Mouse (Mus musculus) embryonic fibroblast, embryonic 13.5 days (primary cell): ENCODE measurements around the gene Pacsin1. TPM values are rescaled to one million over a fixed set of nuclear protein-coding genes. Genes with fewer than 3 reads are reported as not detected.

Source experiments
- H3K27ac ChIP-seq: 2 replicates; pipeline ENCODE4 v1.5.1; 2012; ENCODE audit warnings: low read length, control low read depth, inconsistent platforms; ENCODE audit not compliant: insufficient read depth
- H3K4me1 ChIP-seq: 2 replicates; pipeline ENCODE4 v1.6.1; 2011; ENCODE audit warnings: low read length; ENCODE audit not compliant: control insufficient read depth, insufficient read depth
- H3K4me3 ChIP-seq: 2 replicates; pipeline ENCODE4 v1.5.1; 2011; ENCODE audit warnings: mild to moderate bottlenecking, control low read depth, low read length; ENCODE audit not compliant: insufficient read depth
- CTCF ChIP-seq: IDR thresholded peaks from 2 replicates; pipeline ENCODE4 v1.5.1; 2011; ENCODE audit warnings: mild to moderate bottlenecking, control low read depth, low read length, moderate library complexity, borderline replicate concordance; ENCODE audit not compliant: insufficient read depth
- POLR2A ChIP-seq: IDR thresholded peaks from 2 replicates; pipeline ENCODE4 v1.6.1; 2011; ENCODE audit warnings: low read depth, mild to moderate bottlenecking, control low read depth, low read length, moderate library complexity
- polyA plus RNA-seq: library from polyadenylated mRNA; stranded (reverse); fragments of >200 nt; gene quantifications from 2 replicates; pipeline ENCODE4 v1.2.4, GENCODE M21; 2011; ENCODE audit warnings: low read depth; ENCODE audit not compliant: missing spikeins, insufficient read length

The Pacsin1 gene
- polyA plus RNA-seq, 1 experiment, result not detected

DNA sequence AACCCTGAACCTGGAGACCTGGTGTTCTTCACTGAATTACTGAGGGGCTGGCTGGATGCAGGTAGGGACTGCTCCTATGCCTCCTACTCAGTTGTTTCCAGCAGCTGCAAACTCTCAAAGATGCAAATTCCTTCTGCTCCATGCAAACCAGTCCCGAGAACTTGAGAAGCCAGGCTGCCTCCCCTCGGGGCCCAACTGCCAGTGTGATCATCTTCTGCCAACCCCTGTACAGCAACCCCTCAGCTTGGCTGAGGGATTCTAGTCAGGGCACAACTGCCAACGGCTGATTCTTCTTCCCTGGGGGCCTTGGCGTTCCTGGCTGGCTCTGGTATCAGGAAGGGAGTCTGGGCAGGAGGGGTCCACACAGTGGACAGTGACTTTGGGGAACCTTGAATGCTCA is 91.1 kb downstream of the Pacsin1 start:
- Histone ChIP-seq H3K4me3 (no peak overlapping the region), H3K4me1 (no peaks in the 10 kb centered on the region), H3K27ac (no peak overlapping the region)
- TF ChIP-seq POLR2A (no peak), CTCF (no peak)

GRCm38 (mm10) chr17:27748123-27748522 is 92.8 kb downstream of the Pacsin1 start:
- no peak overlapping the region for H3K27ac ChIP-seq
- H3K4me3 ChIP-seq, result no peak overlapping the region
- no peak for TF ChIP-seq POLR2A
- no peak for TF ChIP-seq CTCF

DNA sequence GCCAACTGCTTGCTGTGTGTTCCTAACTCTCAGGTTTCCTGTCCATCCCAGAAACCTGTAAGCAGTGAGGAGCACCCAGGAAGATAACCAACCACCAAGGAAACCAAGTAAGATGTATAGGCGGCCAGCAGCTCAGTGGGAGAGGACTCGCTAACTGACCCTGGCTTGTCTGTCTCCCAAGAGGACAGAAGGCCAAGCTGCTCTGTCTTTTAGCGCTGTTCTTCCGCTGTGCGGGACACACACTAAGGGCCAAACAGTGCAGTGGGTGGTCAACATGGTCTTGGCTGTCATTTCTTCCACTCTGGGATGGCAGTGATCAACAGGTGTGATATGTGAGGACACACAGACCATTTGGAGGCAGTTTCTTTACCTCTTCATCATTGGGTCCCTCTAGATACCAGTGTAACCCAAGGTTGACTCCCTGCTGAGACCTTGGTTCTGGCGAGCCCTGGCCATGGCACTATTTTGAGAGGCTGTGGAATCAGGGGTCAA is 95.2 kb downstream of the Pacsin1 start:
- Histone ChIP-seq H3K4me1 (no peaks in the 10 kb centered on the region), H3K4me3 (no peak overlapping the region), H3K27ac (no peak overlapping the region)
- TF ChIP-seq CTCF, result no peak
- no peak for TF ChIP-seq POLR2A

More at GRCm38 (mm10) chr17:27748123-27748522, 92.8 kb downstream of the Pacsin1 start:
- no peaks in the 10 kb centered on the region for H3K4me1 ChIP-seq

DNA sequence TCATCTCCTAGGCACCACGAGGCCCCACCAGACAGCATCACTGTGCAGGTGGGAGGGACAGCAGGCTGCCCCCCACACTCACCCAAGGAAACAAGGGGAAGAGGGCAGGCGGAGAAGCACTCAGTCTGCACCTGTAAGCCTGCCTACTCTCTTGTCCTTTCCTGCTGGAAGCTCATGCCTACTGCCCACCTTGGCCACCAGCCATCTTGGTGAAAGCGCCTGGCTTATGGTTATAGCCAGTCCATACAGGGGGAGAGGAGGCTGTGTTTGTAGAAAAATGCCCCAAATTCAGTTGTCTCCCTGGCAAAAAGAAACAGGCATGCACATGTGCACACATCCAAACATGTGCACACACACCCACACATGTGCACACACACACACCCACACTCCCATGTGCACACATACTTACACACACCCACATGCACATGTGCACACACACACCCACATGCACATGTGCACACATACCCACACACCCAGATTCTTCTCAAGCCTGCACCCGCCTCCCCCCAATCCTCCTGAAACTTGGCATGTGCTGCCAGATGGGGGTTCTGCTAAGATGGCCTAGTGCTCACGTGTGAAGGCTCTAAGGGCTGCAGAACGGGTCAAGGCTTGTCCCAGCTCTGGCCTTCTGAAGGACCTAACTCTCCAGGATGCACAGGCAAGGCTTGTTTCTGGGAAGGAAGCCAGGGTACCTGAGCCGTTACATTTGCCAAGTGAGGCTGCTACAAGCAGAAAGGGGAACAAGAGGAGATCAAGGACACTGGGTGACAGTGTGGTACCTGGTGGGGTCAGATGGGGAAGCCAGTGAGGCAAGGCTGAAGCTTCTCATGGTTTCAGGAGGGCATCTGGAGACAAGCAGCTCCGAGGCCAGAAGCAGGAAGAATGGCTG is 96.2 kb downstream of the Pacsin1 start:
- no peak overlapping the region for H3K27ac ChIP-seq
- no peak overlapping the region for H3K4me3 ChIP-seq
- TF ChIP-seq CTCF (no peak), POLR2A (no peak)
- no peaks in the 10 kb centered on the region for H3K4me1 ChIP-seq

- no peak for TF ChIP-seq POLR2A
- no peak for TF ChIP-seq CTCF
- H3K4me1 ChIP-seq, result no peaks in the 10 kb centered on the region
- no peak overlapping the region for H3K27ac ChIP-seq
- no peak overlapping the region for H3K4me3 ChIP-seq
Measured at GRCm38 (mm10) chr17:27760169-27760568, 104.9 kb downstream of the Pacsin1 start.

Other genes starting within 250 kb of the Pacsin1 start
- not detected in 2 replicates for gene Grm4, start 134.1 kb upstream of the Pacsin1 start, polyA plus RNA-seq
- 207 and 393 TPM in 2 replicates for gene Hmga1, start 99.0 kb upstream of the Pacsin1 start, polyA plus RNA-seq
- gene AI413582, start 89.8 kb upstream of the Pacsin1 start, polyA plus RNA-seq, result 15.6 and 30.9 TPM in 2 replicates
- 117 and 131 TPM in 2 replicates for gene Nudt3, start 32.0 kb upstream of the Pacsin1 start, polyA plus RNA-seq
- gene RPS10-NUDT3, start 20.3 kb upstream of the Pacsin1 start, polyA plus RNA-seq, result 2.9 TPM in 1 of 2 replicates, not detected in the other
- gene Rps10, start 18.8 kb upstream of the Pacsin1 start, polyA plus RNA-seq, result 1,827 and 1,973 TPM in 2 replicates
- not detected in 2 replicates for gene Spdef, start 73.4 kb downstream of the Pacsin1 start, polyA plus RNA-seq
- 63.7 and 68.6 TPM in 2 replicates for gene D17Wsu92e, start 165.1 kb downstream of the Pacsin1 start, polyA plus RNA-seq
- gene Snrpc, start 182.6 kb downstream of the Pacsin1 start, polyA plus RNA-seq, result 101 and 121 TPM in 2 replicates
- 16.0 and 20.6 TPM in 2 replicates for gene Uhrf1bp1, start 200.9 kb downstream of the Pacsin1 start, polyA plus RNA-seq